Mouse (Mus musculus) liver, postnatal 0 days (tissue): Measurements from ENCODE around the gene Ccdc186.

ENCODE experiments used
- CTCF ChIP-seq: sonication (generic); IDR thresholded peaks from 2 replicates; pipeline ENCODE4 v1.5.1; 2016; ENCODE audit warnings: antibody characterized with exemption, low read depth
- EP300 ChIP-seq: IDR thresholded peaks from 2 replicates; pipeline ENCODE4 v1.6.1; 2016; ENCODE audit warnings: antibody characterized with exemption, low read depth, mild to moderate bottlenecking

- TF ChIP-seq CTCF (no peak), EP300 (no peak)
Observed at GRCm38 (mm10) chr19:56773393-56773971, 48.5 kb downstream of the Ccdc186 start.
